Mouse (Mus musculus) gastrocnemius, postnatal 4 days (tissue): ENCODE results near the gene Hivep3. TPM values are rescaled to one million over a fixed set of nuclear protein-coding genes. Genes with fewer than 3 reads are reported as not detected.

Experiments
- DNase-seq, 2 experiments: peaks; one replicate each; pipeline ENCODE4 v3.0.0; 2021 to 2022; ENCODE audit warnings: low spot score in 2 of 2, mixed read lengths in 2 of 2
- total RNA-seq, 2 experiments: library from RNA; stranded (reverse); gene quantifications; 2 replicates each; pipeline ENCODE4 v1.2.3; 2021

Gene Hivep3
- total RNA-seq, 2 experiments from 2014 or later, result 5.5 to 5.7 TPM

- no peak for DNase-seq
Observed at GRCm38 (mm10) chr4:119997351-119997750, 263.8 kb downstream of the Hivep3 start.

GRCm38 (mm10) chr4:119998911-119999310, 265.3 kb downstream of the Hivep3 start:
- no peak for DNase-seq

DNA sequence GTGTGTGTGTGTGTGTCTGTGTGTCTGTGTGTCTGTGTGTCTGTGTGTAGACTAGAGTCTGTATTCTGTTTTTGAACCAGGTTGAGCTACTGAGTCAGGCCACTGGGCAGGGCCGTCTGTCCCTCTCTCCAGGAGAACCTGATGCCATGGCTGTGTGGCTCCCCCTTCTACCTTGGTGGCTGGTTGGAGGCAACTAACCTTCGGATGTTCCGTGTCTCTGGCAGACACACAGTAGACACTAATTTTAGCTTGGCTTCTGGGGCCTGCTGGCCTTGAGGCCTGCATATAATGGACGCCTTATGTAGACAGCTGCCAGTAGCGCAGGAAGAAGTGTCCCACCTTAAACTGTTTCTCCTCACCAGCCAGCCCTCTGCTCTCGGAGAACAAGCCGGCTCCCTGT, 267.3 kb downstream of the Hivep3 start:
- no peak for DNase-seq

GRCm38 (mm10) chr4:120003006-120003405, 269.4 kb downstream of the Hivep3 start:
- no peak for DNase-seq

- DNase-seq, result no peak
Observed at GRCm38 (mm10) chr4:120006046-120006445, 272.5 kb downstream of the Hivep3 start.

DNA sequence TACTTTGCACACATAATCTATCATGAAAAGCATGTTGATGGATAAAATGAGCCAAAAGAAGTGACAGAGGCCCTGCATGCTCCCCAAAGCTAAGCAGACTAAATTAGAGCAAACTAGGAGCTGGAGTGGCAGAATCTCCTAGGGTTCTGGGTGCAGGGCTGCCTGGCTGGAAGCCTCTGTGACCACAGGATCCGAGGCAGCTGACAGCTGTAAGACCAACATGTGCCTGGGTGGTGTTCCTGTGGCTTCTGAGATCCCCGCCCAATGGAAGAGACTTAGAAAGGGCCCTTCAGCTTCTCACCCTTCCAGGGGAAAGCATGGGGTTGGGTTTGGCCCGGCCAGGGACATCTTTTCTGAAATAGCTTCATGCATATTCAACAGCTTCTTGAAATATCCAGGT, 274.3 kb downstream of the Hivep3 start:
- no peak for DNase-seq

DNA sequence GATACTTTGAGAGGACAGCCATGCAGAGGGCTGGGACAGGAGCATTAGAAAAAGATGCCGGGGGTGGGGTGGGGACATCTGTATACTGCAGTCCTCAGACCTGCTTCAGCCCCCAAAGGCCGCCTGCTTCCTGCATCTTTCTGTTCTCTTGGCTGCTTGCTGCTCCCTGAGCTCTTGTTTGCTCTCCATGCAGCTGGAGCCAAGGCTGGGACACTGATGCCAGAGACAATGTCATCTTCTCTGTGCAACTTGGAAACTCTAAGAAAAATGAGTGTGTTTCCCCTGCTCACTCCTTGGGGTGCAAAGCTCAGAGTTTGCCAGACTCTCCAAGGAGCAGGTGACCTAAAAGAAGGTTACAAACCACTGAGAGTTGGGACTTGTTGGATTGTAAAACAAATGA, 275.6 kb downstream of the Hivep3 start:
- DNase-seq, result peak in 1 of 2 experiments; percentile 46

DNA sequence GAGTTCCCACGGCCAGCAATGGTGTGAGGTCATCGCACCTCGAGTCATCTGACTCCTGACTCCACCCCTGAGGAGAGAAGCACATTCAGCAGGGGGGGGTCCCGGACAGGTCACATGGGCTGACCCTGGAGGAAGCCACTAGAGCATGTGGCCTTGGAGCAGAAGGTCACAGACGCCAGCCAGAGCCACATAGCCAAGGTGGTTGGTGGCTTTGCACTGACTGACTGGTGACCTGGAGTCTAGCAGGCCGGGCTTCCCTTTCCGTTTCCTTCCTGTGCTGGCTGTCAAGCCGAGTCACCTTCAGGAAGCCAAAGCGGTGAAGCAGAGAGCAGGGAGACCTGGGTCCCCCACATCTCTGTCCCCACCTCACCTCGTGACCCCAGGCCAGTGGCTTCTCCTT, 278.2 kb downstream of the Hivep3 start:
- DNase-seq, result no peak

- DNase-seq, result no peak
Observed at GRCm38 (mm10) chr4:120012891-120013290, 279.3 kb downstream of the Hivep3 start.

- DNase-seq, result no peak
Observed at GRCm38 (mm10) chr4:120018426-120018825, 284.8 kb downstream of the Hivep3 start.

DNA sequence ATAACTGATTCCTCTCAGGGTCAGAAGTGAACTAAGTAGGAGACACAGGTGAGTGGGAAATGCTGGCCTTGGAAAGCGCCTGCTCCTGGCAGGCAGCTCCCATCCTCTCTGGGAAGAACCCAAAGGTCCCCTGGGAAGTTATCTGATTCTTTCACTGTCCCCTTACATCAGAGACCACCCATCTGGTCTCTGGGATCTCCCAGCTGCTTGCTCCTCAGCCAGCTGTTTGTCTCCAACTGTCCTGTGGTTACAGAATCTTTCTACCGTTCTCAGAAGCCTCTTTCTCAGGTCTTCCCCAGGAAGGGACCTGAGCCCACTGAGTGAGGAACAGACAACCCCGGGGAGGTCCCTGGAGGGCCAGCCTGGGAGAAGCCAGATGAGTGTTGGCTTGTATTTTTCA, 288.8 kb downstream of the Hivep3 start:
- DNase-seq, result no peak

- no peak for DNase-seq
Observed at GRCm38 (mm10) chr4:120023221-120023840, 289.7 kb downstream of the Hivep3 start.

DNA sequence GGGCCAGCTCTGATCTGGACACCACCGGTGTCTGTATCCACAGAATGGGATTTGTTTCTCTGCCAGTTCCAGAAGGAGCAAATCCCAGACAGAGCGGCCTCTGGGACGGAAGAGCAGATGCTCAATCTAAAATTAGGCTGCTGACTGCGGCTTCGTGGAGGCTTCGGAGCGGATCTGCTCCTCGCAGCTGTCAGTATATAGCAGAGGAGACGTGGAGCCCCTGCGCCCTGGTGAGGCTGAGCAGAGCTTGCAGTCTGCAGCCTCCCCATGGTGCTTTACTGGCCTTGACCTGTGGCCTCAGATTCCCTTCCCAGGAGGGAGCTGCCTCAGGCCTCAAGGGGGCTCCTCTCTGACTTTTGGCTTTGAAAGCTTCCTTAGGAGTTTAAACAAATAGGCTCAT, 290.5 kb downstream of the Hivep3 start:
- peak in 1 of 2 experiments; percentile 53 for DNase-seq

DNA sequence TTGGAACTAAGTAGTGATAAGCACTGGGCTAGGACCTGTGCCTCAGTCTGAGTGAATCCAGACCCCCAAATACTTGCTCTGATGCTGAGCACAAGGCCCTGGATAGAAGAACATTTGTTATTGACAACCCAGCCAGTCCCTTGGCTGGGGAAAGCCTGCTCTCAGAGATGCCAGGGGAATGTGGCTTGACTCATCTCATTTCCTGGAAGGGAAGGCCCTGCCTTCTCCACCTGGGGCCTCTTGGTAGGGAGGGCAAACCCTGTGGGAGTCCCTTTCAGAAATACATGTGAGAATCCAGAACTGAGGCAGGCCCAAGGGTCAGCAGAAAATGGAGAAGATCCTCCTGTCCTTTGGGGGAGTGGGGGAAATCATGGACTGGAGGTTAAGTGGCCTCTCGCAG, 294.1 kb downstream of the Hivep3 start:
- no peak for DNase-seq

- DNase-seq, result no peak
Observed at GRCm38 (mm10) chr4:120029937-120030336, 296.4 kb downstream of the Hivep3 start.

DNA sequence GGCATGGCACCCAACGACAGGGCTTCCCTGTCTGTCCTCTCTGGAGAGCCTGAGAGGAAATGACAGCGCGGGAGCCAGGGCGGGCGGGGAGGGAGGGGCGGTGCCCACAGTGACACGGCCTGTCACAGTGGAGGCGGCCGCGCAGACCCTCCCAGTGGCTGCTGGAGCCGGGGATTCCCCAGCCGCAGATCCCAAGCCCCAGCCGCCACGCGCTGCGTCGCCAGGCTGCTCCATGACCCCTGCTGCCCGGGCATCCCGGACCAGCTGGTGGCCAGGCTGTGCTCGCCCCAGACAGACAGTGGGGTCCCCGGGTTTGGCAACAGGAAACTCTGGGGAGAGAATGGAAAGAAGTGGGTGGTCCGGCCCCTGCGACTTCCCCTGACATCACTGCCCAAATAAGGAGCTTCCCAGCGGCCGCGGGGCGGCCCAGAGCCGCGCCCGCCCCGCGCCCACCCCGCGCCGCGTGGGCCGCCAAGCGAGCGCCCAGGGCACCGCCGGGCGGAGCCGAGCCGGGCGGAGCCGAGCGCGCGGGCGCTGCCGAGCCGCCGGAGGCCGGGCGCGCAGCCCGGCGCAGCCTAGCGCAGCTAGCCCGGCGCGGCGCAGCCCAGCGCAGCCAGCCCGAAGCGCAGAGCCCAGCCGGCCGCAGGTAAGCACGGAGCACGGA, 298.9 kb downstream of the Hivep3 start:
- peak in 1 of 2 experiments; percentile 38 for DNase-seq

GRCm38 (mm10) chr4:120032984-120033355, 299.4 kb downstream of the Hivep3 start:
- peak in 1 of 2 experiments; percentile 29 for DNase-seq

DNA sequence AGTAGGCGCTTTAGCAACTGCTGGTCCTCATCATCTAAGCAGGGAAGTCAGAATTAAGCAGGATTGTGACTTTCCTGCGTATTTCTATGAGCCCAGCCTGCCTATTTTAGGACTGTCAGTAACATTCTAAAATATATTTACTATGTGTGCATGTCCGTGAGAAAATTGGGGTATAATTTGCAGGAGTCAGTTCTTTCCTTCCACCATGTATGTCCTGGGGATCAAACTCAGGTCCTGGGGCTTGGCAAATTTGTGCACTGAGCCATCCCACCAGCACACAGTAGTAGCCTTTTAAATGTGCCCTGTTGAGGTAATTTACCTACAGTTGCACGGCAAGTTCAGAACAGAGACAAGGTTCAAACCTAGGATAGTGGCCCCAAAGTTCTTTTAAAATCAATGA, 302.7 kb downstream of the Hivep3 start:
- DNase-seq, result no peak

GRCm38 (mm10) chr4:120037007-120037406, 303.4 kb downstream of the Hivep3 start:
- no peak for DNase-seq

DNA sequence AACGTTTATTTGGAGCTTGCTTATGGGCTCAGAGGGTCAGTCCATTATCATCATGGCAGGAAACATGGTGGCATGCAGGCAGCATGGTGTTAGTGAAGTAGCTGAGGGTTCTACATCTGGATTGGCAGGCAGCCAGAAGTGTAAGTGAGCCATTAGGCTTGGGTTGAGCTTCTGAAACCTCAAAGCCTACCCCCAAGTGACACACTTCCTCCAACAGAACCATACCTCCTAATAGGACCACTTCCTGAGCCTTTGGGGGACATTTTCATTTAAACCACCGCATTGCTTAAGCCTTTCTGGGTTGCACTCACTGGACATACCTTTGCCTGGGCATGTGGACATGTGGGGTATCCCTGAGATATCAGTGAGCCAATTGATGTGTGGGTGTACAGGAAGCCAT, 307.9 kb downstream of the Hivep3 start:
- DNase-seq, result no peak

- no peak for DNase-seq
Observed at GRCm38 (mm10) chr4:120042480-120042879, 308.9 kb downstream of the Hivep3 start.

DNA sequence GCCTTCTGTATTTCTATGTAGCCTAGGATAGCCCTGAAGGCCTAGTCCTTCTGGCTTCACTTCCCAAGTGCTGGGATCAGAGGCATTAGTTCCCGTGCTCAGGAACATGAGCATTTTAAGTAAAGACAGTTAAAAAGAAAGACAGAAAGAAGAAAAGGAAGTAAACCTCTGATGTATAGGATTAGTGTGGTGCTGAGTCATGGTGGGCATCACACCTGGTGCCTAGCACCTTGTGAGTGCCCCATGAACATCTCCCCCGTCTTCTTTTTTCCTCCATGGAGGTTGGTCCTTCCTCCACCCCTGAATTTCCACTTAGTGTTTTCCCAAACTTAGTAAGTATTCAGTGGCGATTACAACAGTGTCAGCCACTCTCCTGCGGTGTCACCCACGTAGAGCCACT, 311.0 kb downstream of the Hivep3 start:
- no peak for DNase-seq

DNA sequence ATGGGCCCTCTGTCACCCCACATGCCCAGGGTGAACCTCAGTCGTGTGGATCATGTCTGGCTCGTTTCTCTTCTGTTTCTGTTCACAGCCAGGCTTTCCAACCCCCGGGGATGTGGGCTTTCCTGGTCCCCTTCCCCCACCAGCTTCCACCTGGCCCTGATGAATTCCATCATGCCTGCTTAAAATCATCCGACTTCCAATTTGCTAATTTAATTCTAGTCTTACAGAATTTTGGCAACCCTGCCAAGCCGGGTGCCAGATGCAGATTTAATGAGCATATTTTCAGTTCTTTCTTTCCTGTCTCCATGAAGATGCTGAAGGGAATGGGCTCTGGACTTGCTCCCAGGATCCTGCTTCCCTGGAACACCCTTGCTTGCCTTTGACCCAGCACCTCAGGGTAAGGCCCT, 311.6 kb downstream of the Hivep3 start:
- no peak for DNase-seq
